Mouse (Mus musculus) midbrain, embryonic 14.5 days (tissue): ENCODE data around the gene Abca3. TPM values are rescaled to one million over a fixed set of nuclear protein-coding genes. Genes with fewer than 3 reads are reported as not detected.
A peak's percentile ranks its signal among the peaks of the same experiment; 100 is the strongest.

Source experiments
- ATAC-seq: fragments of 200-750 bp; cut with Nextera tagmentation; 2 replicates; pipeline ENCODE4 v1.8.0; 2017; ENCODE audit warnings: moderate number of reproducible peaks, moderate library complexity; ENCODE audit not compliant: low FRiP score, low TSS enrichment
- DNase-seq: peaks from one replicate; pipeline ENCODE4 v3.0.0-alpha.2; 2015
- H3K27ac ChIP-seq: fragments of 300-500 bp; sonication (generic); replicated peaks from 2 replicates; pipeline ENCODE4 v1.5.1; 2014; ENCODE audit warnings: mild to moderate bottlenecking, low read depth, low read length, moderate library complexity
- H3K27me3 ChIP-seq: fragments of 300-500 bp; sonication (generic); 2 replicates; pipeline ENCODE4 v1.6.1; 2014; ENCODE audit warnings: low read length, control low read depth, mixed read lengths; ENCODE audit not compliant: control insufficient read depth, insufficient read depth
- H3K36me3 ChIP-seq: fragments of 300-500 bp; sonication (generic); 2 replicates; pipeline ENCODE4 v1.6.1; 2014; ENCODE audit warnings: low read length, control low read depth; ENCODE audit not compliant: control insufficient read depth, insufficient read depth
- H3K4me1 ChIP-seq: fragments of 300-500 bp; sonication (generic); 2 replicates; pipeline ENCODE4 v1.6.1; 2014; ENCODE audit warnings: mild to moderate bottlenecking, antibody characterized with exemption, low read length, control low read depth; ENCODE audit not compliant: control insufficient read depth, insufficient read depth
- H3K4me2 ChIP-seq: fragments of 300-500 bp; sonication (generic); 2 replicates; pipeline ENCODE4 v1.6.1; 2014; ENCODE audit warnings: mild to moderate bottlenecking, low read length, moderate library complexity
- H3K4me3 ChIP-seq: fragments of 300-500 bp; sonication (generic); replicated peaks from 2 replicates; pipeline ENCODE4 v1.5.1; 2014; ENCODE audit warnings: low read depth, low read length
- H3K9ac ChIP-seq: fragments of 300-500 bp; sonication (generic); replicated peaks from 2 replicates; pipeline ENCODE4 v1.6.1; 2014; ENCODE audit warnings: mild to moderate bottlenecking, low read length, moderate library complexity
- H3K9me3 ChIP-seq: fragments of 300-500 bp; sonication (generic); 2 replicates; pipeline ENCODE4 v1.6.1; 2016; ENCODE audit warnings: low read length, control low read depth, mixed read lengths; ENCODE audit not compliant: control insufficient read depth
- WGBS: fragments of 180-500 bp; shearing (Covaris S2); extraction: QIAGEN DNeasy Blood & Tissue Kit; methylation state at CpG from one replicate; pipeline ENCODE4 v1.1.7; 2014; 5-methylcytosine and 5-hydroxymethylcytosine counted together
- polyA plus RNA-seq: library from polyadenylated mRNA; unstranded; fragments of >200 nt; fragmentation: Nextera tagmentation; extraction: Ambion mirVana; gene quantifications from 2 replicates; pipeline ENCODE4 v1.2.1, GENCODE M21; 2014

Gene Abca3
- polyA plus RNA-seq, 1 experiment from 2014 or later: 31.4 TPM

DNA sequence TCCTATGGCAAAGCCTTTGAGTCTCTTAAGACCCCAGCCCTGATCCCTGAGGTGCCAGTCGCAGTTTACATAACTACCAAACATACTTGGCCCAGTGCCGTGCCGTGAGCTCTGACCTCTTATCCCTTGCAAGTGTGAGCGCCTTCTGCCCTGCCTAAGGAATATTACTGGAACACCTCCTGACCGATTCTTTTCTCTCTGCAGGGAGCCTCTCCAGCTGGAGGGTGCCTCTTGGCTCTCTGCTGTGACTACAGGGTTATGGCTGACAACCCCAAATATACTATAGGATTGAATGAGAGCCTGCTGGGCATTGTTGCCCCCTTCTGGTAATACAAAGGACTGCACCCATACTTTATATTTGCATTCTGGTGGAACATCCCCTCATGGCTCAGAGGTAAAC lies 85.3 kb downstream of the Abca3 start:
- no peaks in the 10 kb centered on the region for H3K4me1 ChIP-seq
- H3K27me3 ChIP-seq: no peaks in the 10 kb centered on the region
- ATAC-seq (no peak; the same call in 1 of the 2 replicates), DNase-seq (peak; percentile 79)
- H3K9me3 ChIP-seq: no peaks in the 10 kb centered on the region
- H3K36me3 ChIP-seq: peaks cover 59% of the 10 kb centered on the region
- no peak overlapping the region for H3K4me3 ChIP-seq
- no peak overlapping the region for H3K4me2 ChIP-seq
- no peak overlapping the region for H3K9ac ChIP-seq
- no peak overlapping the region for H3K27ac ChIP-seq
- 72% methylated on average over 5 of the region's 5 CpGs for WGBS

GRCm38 (mm10) chr17:24440377-24440776 lies 88.6 kb downstream of the Abca3 start:
- no peak for DNase-seq
- H3K4me1 ChIP-seq: no peaks in the 10 kb centered on the region
- H3K27me3 ChIP-seq: no peaks in the 10 kb centered on the region
- no peak overlapping the region for H3K4me2 ChIP-seq
- ATAC-seq: no peak
- WGBS: 92% methylated on average over 8 of the region's 8 CpGs
- H3K9me3 ChIP-seq: no peaks in the 10 kb centered on the region
- no peak overlapping the region for H3K27ac ChIP-seq
- H3K36me3 ChIP-seq: peaks cover 80% of the 10 kb centered on the region
- no peak overlapping the region for H3K9ac ChIP-seq
- H3K4me3 ChIP-seq: no peak overlapping the region

GRCm38 (mm10) chr17:24441148-24441547 lies 89.4 kb downstream of the Abca3 start:
- WGBS: 47% methylated on average over 2 of the region's 2 CpGs
- Histone ChIP-seq H3K9ac (no peak overlapping the region), H3K27me3 (no peaks in the 10 kb centered on the region), H3K9me3 (no peaks in the 10 kb centered on the region), H3K36me3 (peaks cover 83% of the 10 kb centered on the region), H3K4me2 (no peak overlapping the region), H3K4me3 (no peak overlapping the region), H3K27ac (no peak overlapping the region), H3K4me1 (no peaks in the 10 kb centered on the region)
- DNase-seq (peak; percentile 13), ATAC-seq (no peak)

GRCm38 (mm10) chr17:24442107-24442506 lies 90.4 kb downstream of the Abca3 start:
- ATAC-seq (no peak), DNase-seq (no peak)
- Histone ChIP-seq H3K4me2 (no peak overlapping the region), H3K27ac (no peak overlapping the region), H3K9ac (no peak overlapping the region), H3K4me3 (no peak overlapping the region), H3K36me3 (peaks cover 90% of the 10 kb centered on the region), H3K4me1 (no peaks in the 10 kb centered on the region), H3K27me3 (no peaks in the 10 kb centered on the region), H3K9me3 (no peaks in the 10 kb centered on the region)
- WGBS: 91% methylated on average over 14 of the region's 14 CpGs

- Histone ChIP-seq H3K9me3 (no peaks in the 10 kb centered on the region), H3K4me1 (no peaks in the 10 kb centered on the region), H3K27ac (no peak within 1 kb of the TSS), H3K4me3 (no peak within 1 kb of the TSS), H3K27me3 (no peaks in the 10 kb centered on the region), H3K4me2 (no peak within 1 kb of the TSS), H3K9ac (no peak within 1 kb of the TSS), H3K36me3 (peaks cover 94% of the 10 kb centered on the region)
- DNase-seq: no peak
- no peak for ATAC-seq
- whole genome bisulfite sequencing: 87% methylated on average over 7 of the region's 7 CpGs
Measured at GRCm38 (mm10) chr17:24442632-24443155, 90.9 kb downstream of the Abca3 start, which contains the start of gene Dnase1l2. Gene Dnase1l2 (minus strand): TSS chr17:24443105.

GRCm38 (mm10) chr17:24443409-24443808 lies 91.7 kb downstream of the Abca3 start:
- no peak for ATAC-seq
- WGBS: 94% methylated on average over 4 of the region's 4 CpGs

GRCm38 (mm10) chr17:24446590-24446989 lies 94.8 kb downstream of the Abca3 start:
- H3K36me3 ChIP-seq: peaks cover 93% of the 10 kb centered on the region
- 95% methylated on average over 8 of the region's 8 CpGs for WGBS
- no peak overlapping the region for H3K4me3 ChIP-seq
- no peak overlapping the region for H3K4me2 ChIP-seq
- no peaks in the 10 kb centered on the region for H3K27me3 ChIP-seq
- H3K27ac ChIP-seq: no peak overlapping the region
- H3K9ac ChIP-seq: no peak overlapping the region
- ATAC-seq (no peak), DNase-seq (no peak)
- H3K9me3 ChIP-seq: no peaks in the 10 kb centered on the region
- no peaks in the 10 kb centered on the region for H3K4me1 ChIP-seq

More at GRCm38 (mm10) chr17:24443409-24443808, 91.7 kb downstream of the Abca3 start:
- Histone ChIP-seq H3K36me3 (peaks cover 94% of the 10 kb centered on the region), H3K27ac (no peak overlapping the region), H3K4me3 (no peak overlapping the region), H3K9me3 (no peaks in the 10 kb centered on the region), H3K9ac (no peak overlapping the region), H3K4me1 (no peaks in the 10 kb centered on the region), H3K27me3 (no peaks in the 10 kb centered on the region), H3K4me2 (no peak overlapping the region)
- no peak for DNase-seq

DNA sequence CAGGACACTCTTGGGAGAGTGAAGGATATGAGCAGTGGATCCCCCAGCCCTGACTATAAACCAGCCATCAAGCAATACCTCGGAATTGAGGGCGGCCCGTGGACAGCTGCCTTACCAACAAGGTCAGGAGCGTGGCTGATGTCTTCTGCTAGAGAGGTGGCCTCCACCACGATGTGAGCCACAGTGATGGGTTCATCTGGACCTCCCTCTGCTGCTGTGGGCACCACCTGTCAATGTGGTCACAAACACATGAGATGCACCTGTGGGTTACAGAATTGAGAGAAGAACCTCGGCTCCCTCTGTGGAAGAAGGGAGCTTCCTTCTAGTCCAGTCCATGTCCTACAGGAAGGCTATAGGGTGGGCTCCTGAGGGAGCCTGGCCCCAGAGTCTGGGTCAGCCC lies 97.8 kb downstream of the Abca3 start:
- H3K9ac ChIP-seq: no peak overlapping the region
- peaks cover 69% of the 10 kb centered on the region for H3K36me3 ChIP-seq
- WGBS: 94% methylated on average over 6 of the region's 6 CpGs
- no peak overlapping the region for H3K27ac ChIP-seq
- no peak overlapping the region for H3K4me3 ChIP-seq
- H3K4me2 ChIP-seq: no peak overlapping the region
- no peaks in the 10 kb centered on the region for H3K27me3 ChIP-seq
- no peaks in the 10 kb centered on the region for H3K9me3 ChIP-seq
- H3K4me1 ChIP-seq: peaks cover 12% of the 10 kb centered on the region
- ATAC-seq: no peak
- DNase-seq: no peak

DNA sequence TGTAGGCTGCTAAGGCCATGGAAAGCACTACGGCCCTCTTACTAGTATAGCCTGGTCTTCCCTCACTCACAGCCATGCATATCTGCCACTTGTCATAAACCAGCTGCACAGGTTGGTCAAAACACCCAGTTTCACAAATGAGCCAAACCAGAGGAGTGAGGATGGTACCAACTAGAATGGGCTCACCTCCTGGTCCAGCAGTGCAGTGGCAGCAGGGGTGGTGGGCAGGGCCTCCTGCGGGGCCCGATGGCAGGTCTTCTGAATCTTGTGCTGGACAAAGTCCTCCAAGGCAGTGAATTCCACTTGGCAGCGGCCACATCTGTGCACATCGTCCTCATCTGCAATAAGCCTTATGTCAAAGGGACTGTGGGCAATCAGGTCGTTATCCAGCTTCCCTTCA lies 99.5 kb downstream of the Abca3 start:
- no peak overlapping the region for H3K4me3 ChIP-seq
- no peak overlapping the region for H3K27ac ChIP-seq
- no peak overlapping the region for H3K4me2 ChIP-seq
- no peak overlapping the region for H3K9ac ChIP-seq
- WGBS: 98% methylated on average over 6 of the region's 6 CpGs
- peaks cover 52% of the 10 kb centered on the region for H3K36me3 ChIP-seq
- DNase-seq (no peak), ATAC-seq (no peak)
- peaks cover 15% of the 10 kb centered on the region for H3K4me1 ChIP-seq
- no peaks in the 10 kb centered on the region for H3K27me3 ChIP-seq
- no peaks in the 10 kb centered on the region for H3K9me3 ChIP-seq
